Mouse (Mus musculus): ENCODE results near the gene Podxl.
"Not testable (repeated sequence)": the region's sequence is repeated elsewhere in the genome, so short reads cannot be mapped to it uniquely, and the experiment has no call there.

Gene Podxl

DNA sequence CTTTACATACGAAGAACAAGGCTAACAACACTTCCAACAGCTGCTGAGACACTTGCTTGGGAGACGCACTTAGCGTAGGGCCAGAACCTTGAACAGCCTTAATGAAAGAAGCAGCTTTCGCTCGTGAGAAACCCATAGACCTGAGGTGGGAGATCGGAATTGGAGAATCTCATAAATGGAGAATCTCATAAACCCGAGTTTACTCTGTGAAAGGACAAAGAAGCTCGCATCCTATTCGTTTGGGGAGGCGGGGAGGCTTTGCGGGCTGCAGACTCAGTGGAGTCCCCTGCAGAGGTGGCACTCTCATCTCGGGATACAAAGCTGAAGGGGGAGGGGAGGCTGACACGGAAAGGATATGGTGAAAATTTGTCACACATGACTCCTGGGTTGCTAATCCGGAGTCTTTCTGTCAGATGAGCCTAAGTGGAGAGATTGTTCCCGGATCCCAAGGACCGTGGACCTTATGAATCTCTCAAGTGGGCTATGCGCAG is 1.2 kb upstream of the Podxl start:
- DNase-seq, result peak in 1 of 2 experiments; percentile 14

DNA sequence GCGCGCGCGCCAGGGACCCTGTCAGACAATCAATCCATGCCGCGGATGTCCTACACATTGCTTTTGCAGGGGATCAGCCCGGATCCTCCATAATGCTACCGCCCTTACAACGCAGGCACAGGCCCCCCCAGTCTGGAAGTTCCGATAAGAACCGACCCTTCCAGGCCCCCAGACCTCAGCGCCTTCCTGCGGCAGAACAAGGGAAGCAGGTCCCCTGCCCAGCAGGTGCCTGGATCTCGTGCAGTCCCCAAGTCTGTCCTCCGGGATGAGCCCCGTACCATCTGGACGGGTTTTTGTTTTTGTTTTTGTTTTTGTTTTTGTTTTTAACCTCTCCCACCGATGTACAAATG is 376 bp upstream of the Podxl start:
- no peak for DNase-seq

DNA sequence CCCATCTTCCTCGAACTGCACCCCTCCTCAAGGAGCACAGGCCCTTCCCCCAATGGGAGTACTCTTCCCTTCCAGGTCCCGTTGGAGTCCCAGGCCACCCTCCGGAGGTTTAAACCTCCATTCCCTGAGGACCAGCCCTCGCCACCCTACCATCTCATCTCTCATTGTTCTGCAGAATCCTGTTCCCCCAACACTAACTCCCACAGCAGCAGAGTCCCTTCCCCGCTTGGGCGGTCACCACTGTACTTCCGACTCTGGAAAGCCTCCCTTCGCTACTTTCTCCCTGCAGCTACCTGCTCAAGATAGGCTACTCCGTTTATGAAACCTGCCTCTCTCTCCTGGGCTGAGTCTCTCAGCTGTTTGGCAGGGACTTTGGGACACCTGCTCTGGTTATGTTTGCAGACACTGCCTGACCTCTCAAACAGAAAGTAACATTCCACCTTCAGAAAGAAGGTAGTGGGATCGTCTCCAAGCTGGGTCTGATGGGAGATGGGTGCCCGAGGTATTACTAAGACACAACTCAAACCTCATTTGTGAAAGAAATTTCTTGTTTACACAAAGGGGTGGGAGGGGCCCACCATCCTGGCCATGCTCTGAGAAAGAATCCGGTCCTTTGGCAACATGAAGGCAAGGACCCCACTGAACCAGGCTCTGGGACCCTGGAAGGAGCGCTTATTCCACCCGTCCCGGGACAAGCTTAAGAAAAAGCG is 1.3 kb downstream of the Podxl start:
- DNase-seq, result peak in 1 of 2 experiments; percentile 34

DNA sequence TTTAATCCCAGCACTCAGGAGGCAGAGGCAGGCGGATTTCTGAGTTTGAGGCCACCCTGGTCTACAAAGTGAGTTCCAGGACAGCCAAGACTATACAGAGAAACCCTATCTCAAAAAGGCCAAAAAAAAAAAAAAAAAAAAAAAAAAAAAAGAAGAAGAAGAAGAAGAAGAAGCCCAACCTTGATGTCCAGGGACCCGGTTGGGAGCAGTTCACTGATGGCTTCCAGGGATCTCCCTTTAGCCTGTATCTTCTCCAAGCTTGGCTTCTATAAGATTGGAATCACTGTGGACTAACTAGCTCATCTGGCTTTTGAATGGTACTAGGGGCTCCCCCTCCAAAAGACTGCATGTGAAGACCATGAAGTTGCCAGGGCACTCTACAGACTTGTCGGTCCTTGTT is 1.8 kb downstream of the Podxl start:
- not testable (repeated sequence) for DNase-seq

DNA sequence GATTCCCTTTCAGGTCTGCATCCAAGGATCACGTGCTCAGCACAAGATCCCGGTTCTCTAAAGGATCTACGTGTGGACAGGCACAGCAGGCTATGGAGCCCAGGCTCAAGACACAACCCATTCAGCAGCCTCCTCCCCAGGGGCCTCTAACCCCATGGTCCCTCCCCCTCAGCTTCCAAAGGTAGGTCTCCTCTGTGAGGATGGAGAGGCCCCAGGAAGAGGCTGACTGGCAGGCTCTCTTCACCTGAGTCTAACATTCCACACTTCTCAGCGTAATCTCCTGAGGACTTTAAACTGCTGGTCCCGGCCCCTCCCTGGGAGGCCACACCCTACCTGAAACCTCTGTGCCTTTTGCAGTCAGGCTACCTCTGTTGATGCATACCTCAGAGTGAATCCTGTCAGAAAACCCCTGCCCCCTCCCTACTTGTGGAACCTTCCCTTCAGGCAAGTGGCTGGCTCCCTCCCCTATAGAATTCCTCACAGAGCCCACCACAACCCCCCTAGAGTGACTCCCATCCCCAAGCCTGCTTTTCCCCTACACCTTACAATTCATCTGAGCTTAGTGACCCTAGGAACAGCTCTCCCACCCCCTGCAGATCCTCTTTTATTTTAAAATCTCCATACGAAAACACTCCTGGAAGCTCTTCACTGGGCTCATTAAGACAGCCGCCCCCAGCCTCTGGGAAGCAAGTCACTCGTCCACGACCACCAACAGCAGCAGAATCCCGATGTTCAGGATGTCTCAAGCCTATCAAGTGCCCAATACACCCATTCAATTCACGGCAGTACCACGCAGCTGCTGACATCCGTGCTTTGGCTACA is 3.4 kb downstream of the Podxl start:
- no peak for DNase-seq

DNA sequence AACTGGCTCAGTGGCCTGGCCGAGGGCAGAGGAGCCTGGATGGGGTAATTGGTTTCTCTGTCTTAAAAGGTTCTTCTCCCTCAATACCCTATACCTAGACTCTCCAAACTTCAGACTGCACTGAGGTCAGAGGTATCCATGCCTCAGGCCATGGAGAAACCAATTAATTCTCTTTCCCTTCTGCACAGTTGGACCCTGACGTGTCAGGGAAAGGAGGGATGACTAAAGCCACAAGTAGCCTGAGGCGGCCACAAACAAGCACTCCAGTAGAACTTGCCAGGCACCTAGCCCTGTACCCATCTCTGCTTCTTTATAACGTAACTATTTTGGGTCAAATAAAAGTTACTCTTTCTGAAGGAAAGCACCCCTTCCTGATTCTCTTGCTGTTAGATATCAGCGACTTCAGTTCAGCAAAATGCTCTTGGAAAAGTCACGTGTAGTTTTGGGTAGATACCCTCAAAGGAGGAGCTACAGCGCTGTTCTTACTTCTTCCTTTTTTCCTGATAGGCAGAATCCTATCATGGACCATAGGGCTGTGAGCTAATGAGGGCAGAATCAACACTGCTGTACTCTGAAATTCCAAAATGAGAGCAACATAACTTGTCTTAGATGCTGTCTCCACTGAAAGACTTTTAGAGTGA is 7.2 kb downstream of the Podxl start:
- DNase-seq, result no peak

DNA sequence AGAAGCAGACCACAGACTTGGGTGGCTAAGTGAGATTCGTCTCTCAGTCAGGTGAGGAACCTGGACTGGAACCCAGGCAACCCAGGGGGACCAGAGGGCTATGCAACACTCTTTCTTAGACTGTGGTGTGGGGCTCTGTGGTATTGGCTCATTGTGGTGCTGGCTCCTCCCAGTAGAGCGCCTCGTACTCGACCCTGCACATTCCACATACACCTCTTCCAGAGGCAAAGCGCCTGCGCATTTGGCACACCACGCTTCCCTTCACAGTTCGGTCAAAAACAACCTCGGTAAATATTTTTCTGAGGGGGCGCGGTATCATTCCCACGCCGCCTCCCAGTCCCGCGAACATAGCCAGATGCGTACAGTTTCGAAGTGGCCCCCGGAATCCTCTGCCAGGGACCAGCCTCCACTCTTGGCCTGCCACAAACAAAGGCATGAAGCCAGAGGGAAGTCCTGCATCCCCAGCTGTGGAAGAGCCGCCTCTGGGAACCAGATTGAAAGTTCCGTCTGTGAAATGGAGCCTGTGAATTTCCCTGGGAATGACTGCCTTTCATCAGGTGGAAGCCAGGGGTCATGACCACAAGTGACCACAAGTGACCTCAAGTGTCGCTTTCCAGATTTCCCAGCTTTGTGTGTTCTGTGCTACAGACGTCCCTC is 12.8 kb downstream of the Podxl start:
- peak; percentile 39 to 55 for DNase-seq

DNA sequence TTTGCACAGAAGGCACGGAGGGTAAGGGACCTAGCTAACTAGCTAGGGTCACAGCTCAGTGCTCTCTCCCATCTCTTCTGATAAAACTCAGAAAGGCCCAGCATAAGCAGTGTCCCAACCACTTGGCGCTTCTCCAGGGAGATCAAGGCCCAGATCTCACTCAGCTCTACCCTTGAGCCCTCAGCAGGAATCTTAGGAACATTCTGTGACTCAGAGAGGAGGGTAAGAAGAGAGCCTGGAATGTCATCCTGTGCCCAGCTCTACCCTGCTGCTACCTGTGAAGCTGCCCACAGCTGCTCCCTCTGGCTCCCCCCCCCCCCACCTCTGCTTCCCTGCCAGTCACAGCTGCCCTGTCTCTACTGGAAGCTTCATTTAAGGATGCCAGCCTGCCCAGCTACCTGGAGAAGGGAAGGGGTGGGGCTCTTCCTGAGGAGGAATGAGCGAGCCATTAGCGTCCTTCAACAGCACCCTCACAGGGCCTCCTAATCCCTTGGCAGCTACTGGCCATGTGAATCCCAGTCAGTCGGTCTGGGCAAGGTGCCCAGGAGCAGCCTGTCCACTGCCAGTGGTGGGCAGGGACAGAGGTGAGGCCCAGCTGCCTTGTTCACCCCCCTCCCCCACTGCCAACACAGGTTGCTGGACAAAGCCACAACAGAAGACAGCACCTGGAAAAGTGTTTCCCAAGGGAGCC is 14.3 kb downstream of the Podxl start:
- DNase-seq, result peak; percentile 62 to 82

DNA sequence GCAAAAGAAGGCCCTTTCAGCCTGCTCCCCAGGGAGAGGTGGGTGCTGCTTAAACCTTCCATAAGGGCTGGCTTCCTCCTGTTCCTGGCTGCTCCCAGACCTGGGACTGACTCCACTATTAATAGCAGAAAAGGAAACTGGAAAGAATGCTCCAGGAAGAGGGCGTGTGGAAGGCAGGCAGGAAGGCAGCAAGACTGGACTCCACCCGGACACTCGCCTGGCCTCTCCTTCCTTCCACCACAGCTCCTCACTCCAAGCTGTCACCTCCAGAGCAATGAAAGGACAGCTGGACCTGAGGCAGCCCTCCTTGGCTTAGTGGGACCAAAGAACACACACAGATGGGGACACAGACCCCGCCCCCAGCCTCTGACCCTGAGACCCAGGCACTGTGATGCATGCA is 19.5 kb downstream of the Podxl start:
- DNase-seq, result peak; percentile 47 to 61

DNA sequence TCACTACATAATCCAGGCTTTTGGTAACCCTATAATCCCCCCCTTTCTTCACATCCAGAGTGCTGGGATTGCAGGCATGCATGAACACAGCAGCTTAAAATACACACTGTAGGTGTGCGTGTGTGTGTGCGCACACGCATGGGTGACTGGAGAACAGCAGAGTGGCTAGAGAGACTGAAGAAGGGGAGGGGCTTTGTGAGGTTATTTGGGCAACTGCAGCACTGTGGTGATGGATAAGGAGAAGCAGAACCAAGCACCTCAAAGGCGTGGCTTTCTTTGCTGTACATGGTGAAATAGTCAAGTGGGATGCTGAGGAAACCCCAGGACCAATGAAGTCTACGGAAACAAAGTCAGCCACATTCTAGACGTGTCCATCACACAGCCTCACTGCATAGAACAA is 23.8 kb downstream of the Podxl start:
- no peak for DNase-seq

DNA sequence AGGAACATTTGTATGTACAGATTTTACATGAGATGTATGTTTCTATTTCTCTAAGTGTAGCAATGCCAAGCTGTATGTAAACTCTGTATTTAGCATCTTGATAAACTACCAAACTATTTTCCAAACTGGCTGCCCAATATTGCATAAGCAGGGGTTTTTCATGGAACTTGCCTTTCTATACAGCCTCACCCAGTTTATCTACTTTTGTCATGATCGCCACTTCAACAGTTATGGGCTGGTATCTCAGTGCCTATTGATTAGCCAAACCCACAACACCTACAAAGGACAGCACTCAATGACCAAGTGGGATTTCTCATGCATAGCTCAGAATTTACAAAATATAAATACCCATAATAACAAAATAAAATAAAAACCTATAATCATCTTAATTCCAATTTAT is 25.7 kb downstream of the Podxl start:
- no peak for DNase-seq

DNA sequence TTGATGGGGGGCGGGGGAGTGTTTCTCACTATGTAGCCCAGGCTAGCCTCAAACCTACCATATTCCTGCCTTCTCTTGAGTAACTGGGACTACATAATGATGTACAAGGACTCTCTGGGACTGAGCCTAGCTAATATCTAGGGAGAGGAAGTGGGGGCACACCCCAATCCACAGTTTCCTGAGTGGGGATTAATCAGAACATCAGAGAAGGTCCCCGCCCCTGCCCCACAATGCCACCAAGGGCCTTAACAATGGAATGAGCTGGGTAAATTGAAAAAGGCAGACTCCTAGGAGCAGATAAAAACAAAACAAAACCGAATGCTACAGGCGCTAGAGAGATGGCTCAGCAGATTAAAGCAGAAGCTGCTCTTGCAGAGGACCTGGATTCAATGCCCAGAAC is 26.6 kb downstream of the Podxl start:
- peak in 1 of 2 experiments; percentile 40 for DNase-seq

DNA sequence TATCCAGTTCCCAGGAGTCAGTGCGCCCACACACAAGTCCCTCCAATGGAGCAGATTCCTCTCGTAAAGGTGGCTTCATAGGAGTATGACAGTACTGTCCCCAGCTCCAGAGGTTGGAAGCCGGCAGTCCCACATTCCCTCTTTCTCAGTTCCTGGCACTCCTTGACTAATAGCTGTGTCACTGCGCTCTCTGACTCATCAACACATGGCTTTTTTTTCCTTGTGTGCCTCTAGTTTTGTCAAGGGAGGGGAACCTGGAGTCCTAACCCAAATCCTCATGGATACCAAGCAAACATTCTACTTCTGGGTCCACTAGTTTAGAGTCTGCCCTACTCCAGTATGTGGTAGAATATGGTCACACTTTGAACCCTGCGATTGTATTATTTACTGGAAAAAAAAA is 29.1 kb downstream of the Podxl start:
- no peak for DNase-seq

DNA sequence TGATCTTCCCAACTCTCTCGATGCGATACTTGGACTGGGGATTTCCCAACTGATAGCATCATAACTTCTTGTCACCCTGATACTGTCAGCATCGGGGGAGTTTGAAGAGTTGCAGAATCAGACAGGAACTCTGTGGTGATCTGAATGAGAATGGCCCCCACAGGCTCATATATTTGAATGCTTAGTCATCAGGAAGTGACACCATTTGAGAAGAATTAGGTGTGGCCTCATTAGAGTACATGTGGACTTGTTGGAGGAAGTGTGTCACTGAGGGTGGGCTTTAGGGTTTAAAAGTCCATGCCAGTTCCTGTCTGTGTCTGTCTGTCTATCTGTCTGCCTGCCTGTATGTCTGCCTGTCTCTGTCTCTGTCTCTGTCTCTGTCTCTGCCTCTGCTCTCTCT is 31.9 kb downstream of the Podxl start:
- no peak for DNase-seq

DNA sequence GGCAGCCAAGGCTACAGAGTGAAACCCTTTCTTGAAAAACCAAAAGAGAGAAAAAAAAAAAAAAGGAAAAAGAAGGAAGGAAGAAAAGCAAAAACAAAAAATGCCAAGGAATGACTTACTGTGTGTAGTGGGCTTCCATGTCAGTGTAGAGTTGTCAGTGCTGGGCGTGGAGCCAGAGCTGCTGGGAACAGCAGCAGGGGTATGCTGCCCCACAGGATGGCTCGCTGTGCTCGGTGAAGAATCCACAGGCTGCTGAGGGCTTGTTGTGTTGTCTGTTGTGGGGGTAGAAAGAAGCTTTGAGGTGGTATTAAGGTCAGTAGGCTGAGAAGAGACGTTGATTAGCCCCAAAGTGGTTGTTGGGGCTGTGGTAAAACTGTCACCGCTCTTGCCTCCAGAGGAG is 35.4 kb downstream of the Podxl start:
- DNase-seq, result no peak

DNA sequence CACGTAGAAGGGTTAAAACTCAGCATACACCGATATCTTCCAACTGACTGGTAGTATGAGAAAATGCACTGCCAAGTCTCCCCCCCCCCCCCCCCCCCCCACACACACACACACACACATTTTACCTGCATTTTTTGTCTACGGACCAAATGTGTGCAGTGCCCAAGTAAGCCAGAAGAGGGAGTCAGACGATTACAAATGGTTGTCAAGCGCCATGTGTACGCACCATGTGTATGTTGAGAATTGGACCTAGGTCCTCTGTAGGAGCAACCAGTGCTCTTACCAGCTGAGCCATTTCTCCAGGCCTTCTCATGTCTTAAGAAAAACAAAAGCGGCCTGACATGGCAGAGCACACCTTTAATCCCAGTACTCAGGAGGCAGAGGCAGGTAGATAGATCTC is 35.9 kb downstream of the Podxl start:
- peak in 1 of 2 experiments; percentile 55 for DNase-seq

DNA sequence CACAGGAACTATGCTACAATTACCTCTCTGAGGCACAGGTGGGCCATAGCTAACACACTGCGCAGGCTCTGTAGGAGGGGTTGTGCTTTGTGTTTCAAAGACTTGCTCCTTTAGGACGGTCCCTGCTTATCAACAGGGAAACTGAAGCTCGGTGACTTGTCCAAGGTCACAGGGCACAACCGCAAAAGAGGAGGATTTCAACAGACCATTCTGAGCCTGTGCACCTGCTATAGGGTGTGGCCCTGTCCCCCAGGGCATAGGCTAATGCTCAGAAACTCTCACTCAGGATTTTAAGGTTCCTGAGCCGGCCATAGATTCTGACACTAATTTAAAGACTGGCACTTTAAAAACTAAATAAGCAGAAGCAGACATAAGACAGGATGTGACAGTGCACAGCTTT is 36.9 kb downstream of the Podxl start:
- no peak for DNase-seq

DNA sequence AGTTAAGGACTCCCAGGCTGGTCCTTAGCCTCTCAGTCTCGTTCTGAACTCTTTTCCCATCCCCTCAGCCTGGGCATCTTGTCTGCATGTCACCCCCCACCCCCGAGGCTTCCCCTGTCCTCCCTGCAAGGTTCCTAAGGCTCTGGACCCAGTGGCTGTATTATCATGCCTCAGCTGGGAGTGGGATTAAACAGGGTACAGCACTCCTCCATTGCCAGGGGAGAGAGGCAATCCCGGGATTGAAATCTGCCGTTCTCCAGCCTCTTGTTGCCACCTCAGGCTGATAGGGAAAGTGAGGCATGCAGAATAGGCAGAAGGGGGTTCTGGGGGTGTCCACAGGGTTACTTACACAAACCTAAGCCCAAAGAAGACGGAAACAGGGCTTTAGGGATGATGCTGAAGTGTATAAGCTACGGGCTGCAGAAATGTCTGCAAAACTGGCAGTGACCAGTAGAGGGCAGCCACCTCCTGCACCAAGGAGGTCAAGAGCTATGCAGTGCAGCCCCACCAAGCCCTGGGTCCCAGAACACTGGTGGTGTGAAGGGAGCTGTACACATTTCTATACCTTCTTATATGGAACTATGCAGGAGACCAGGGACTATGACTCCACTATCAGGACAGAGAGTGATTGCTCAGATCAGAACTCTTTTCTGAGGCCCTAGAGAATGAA is 38.4 kb downstream of the Podxl start:
- DNase-seq, result peak in 1 of 2 experiments; percentile 44

DNA sequence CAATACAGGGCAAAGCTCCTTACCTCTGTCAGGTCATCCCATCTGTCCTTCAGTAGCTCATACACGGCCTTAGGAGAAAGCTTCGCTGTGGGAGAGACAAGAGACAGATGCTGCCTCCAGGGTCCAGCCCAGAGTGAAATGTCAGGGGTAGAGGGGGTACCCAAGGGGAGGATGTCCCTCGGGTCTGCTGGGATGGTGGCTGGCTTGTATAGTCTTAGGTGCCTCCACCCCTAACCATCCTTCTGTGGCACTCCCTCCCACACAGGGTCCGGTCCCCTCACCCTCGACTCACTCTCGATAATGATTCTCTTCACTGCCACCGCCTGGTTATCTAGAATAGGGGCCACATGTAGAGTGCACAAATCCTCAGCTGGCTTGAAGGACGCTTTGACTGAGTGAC is 39.1 kb downstream of the Podxl start:
- DNase-seq, result no peak

DNA sequence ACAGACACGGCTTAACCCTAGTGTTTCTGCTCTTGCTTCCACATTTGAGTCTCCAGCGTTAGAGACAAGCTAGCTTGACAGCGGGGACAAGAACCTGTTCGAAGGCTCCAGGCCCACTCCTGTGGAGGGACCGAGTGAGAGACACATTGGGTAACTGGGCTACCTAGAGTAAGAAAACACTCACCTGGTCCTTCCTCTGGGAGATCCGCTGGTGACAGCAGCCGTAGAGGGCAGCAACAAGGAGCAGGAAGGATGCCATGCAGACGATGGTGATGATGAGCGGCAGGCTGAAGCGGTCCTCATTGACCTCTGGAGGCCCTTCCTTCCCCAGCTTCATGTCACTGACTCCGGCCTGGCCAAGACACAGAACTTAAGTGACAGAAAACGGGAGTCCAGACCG is 39.7 kb downstream of the Podxl start:
- DNase-seq, result no peak

DNA sequence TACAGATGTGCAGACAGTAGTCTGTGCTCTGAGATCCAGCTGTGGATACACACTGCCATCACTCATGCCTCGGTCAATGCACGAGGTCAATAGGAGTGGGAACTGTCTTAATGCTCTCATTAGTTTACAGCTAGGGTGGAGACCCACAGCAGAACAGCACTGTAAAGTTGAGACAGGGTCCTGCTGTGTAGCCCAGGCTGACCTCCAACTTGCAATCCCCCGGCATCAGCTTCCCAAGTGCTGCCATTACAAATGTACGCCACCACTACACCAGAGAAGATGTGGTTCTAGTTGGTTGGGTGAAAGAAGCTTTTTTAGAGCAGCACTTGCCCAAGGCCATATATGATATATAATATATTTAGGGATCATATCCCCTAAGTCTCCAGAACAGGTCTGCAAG is 40.1 kb downstream of the Podxl start:
- DNase-seq, result no peak

DNA sequence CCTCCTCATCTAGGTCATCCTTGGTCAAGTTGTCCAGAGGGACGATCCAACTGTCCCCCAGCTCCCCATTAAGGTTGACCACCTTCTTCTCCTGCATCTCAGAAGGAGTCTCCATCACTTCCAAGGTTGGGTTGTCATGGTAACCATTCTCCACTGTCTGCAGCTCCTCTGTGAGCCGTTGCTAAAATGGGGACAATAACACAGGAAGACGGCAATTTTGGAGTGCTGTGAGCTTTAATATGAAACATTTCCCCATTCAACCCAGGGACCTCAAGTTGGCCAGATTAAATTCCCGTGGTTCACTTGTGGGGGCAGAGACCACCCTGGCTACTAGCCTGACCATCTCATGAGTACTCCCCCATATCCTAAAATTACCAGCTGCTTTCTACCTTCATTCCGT is 40.7 kb downstream of the Podxl start:
- no peak for DNase-seq

Measured in lung, adult 18-20 months (tissue).